In the genomic region with DNA sequence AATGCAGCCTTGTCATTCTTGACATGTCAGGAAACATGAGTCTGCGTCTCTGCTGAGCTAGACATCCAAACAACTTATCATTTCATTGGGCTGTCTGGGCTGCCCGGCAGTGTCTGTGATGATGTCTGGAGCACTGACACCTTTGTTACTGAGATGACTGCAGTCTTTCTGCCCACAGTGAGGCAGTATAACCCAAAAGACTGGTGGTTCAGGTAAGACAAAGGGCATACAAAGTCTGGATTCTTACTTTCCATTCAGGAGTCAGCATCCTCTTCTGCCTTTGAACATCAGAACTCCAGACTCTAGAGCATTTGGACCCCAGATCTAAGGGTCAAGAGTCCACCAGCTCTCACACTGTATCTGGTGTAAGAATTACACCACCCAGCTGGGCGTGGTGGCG, we compare ENCODE assay signal across 14 mouse cellular contexts. TPM values are rescaled to one million over a fixed set of nuclear protein-coding genes. Genes with fewer than 3 reads are reported as not detected.
DNase-seq lines count a peak whose midpoint lies in the region; ATAC-seq and TF ChIP-seq lines count a peak whose summit lies in the region.
"Had no signal": no experiment of that assay in that cellular context is flagged by ENCODE, and none has a peak within 500 bp of the region (broad histone marks: within the 10 kb centered on the region; RNA-seq: fewer than 3 reads in every experiment).

No protein-coding gene starts in this region.

- no peaks in the 10 kb centered on the region for H3K27me3 ChIP-seq in intestine, postnatal 0 days (replicated peaks; ENCODE audit: control insufficient read depth, insufficient read depth, low read length)
- no peaks in the 10 kb centered on the region for H3K27me3 ChIP-seq in stomach, postnatal 0 days (ENCODE audit: control insufficient read depth, insufficient read depth, low read length)
- no peaks in the 10 kb centered on the region for H3K27me3 ChIP-seq in neural tube, embryonic 15.5 days (replicated peaks)
- H3K27me3 ChIP-seq: forebrain, embryonic 13.5 days; megakaryocyte, embryonic 14.5 days; stomach, embryonic 15.5 days had no signal

- H3K9me3 ChIP-seq in intestine, postnatal 0 days (ENCODE audit: control insufficient read depth): no peaks in the 10 kb centered on the region
- H3K9me3 ChIP-seq in stomach, postnatal 0 days (ENCODE audit: control insufficient read depth, low read length): no peaks in the 10 kb centered on the region
- no peaks in the 10 kb centered on the region for H3K9me3 ChIP-seq in neural tube, embryonic 15.5 days (replicated peaks)
- H3K9me3 ChIP-seq: forebrain, embryonic 13.5 days; heart, embryonic 10.5 days; megakaryocyte, embryonic 14.5 days; stomach, embryonic 15.5 days had no signal

- H3K36me3 ChIP-seq in intestine, postnatal 0 days (ENCODE audit: control insufficient read depth, insufficient read depth): peaks cover 2% of the 10 kb centered on the region; the same call in 1 of the 2 replicates
- H3K36me3 ChIP-seq in stomach, postnatal 0 days (ENCODE audit: control insufficient read depth, insufficient read depth, low read length): no peaks in the 10 kb centered on the region
- peaks cover 15% of the 10 kb centered on the region; the same call in 1 of the 2 replicates for H3K36me3 ChIP-seq in neural tube, embryonic 15.5 days
- H3K36me3 ChIP-seq: heart, embryonic 10.5 days had no signal

- no peak overlapping the region for H3K4me3 ChIP-seq in intestine, postnatal 0 days (ENCODE audit: low read depth, low read length)
- no peak overlapping the region for H3K4me3 ChIP-seq in stomach, postnatal 0 days (ENCODE audit: low read depth, low read length)
- no peak overlapping the region for H3K4me3 ChIP-seq in neural tube, embryonic 15.5 days (replicated peaks)
- H3K4me3 ChIP-seq: forebrain, embryonic 13.5 days; heart, embryonic 10.5 days; megakaryocyte, embryonic 14.5 days; stomach, embryonic 15.5 days had no signal

- H3K4me2 ChIP-seq in intestine, postnatal 0 days (replicated peaks; ENCODE audit: low read depth): no peak overlapping the region
- no peak overlapping the region for H3K4me2 ChIP-seq in stomach, postnatal 0 days (replicated peaks; ENCODE audit: low read depth)
- H3K4me2 ChIP-seq in neural tube, embryonic 15.5 days: no peak overlapping the region
- H3K4me2 ChIP-seq: forebrain, embryonic 13.5 days; stomach, embryonic 15.5 days had no signal

- peak; percentile 79 for TF ChIP-seq CTCF in intestine, postnatal 0 days (IDR thresholded peaks at IDR 0.05; ENCODE audit: low read depth)
- peak; percentile 69 for TF ChIP-seq CTCF in stomach, postnatal 0 days (IDR thresholded peaks at IDR 0.05; ENCODE audit: low read depth)

- WGBS in intestine, postnatal 0 days: 77% methylated on average over 4 of the region's 4 CpGs
- 77% methylated on average over 4 of the region's 4 CpGs for WGBS in stomach, postnatal 0 days
- 85% methylated on average over 4 of the region's 4 CpGs for WGBS in neural tube, embryonic 15.5 days

- DNase-seq in embryo, embryonic 11 days: peak; percentile 1
- no peak for DNase-seq in embryo, embryonic 9.5 days (ENCODE audit: extremely low spot score)
- DNase-seq in lung, postnatal 36 days: peak; percentile 11
- DNase-seq in lung, adult 18-20 months: no peak
- DNase-seq in stomach, postnatal 0 days (ENCODE audit: low spot score): no peak
- DNase-seq in kidney, postnatal 4 days: no peak
- DNase-seq: adrenal gland, postnatal 25 days; left cerebral cortex, postnatal 4 days had no signal

- no peak overlapping the region for H3K9ac ChIP-seq in intestine, postnatal 0 days (ENCODE audit: low read depth, low read length)
- H3K9ac ChIP-seq in stomach, postnatal 0 days (ENCODE audit: low read length): no peak overlapping the region
- H3K9ac ChIP-seq in neural tube, embryonic 15.5 days (replicated peaks): no peak overlapping the region
- H3K9ac ChIP-seq: forebrain, embryonic 13.5 days; stomach, embryonic 15.5 days had no signal

- peak; percentile 72 for ATAC-seq in intestine, postnatal 0 days
- ATAC-seq in stomach, postnatal 0 days (ENCODE audit: low FRiP score, low TSS enrichment): 0 out of 2 replicates have a peak, but pooled peaks have one; percentile 45
- ATAC-seq in neural tube, embryonic 15.5 days (ENCODE audit: low FRiP score): no peak
- ATAC-seq: forebrain, embryonic 13.5 days had no signal

- H3K27ac ChIP-seq in intestine, postnatal 0 days (ENCODE audit: low read depth, low read length): no peak overlapping the region
- H3K27ac ChIP-seq in stomach, postnatal 0 days (replicated peaks): no peak overlapping the region
- H3K27ac ChIP-seq in neural tube, embryonic 15.5 days (replicated peaks): no peak overlapping the region
- H3K27ac ChIP-seq: forebrain, embryonic 13.5 days; heart, embryonic 10.5 days; stomach, embryonic 15.5 days had no signal

- no peak for TF ChIP-seq EP300 in stomach, postnatal 0 days (optimal IDR thresholded peaks at IDR 0.05)

- H3K4me1 ChIP-seq in intestine, postnatal 0 days (replicated peaks; ENCODE audit: control insufficient read depth, insufficient read depth, low read length): no peaks in the 10 kb centered on the region
- no peaks in the 10 kb centered on the region for H3K4me1 ChIP-seq in stomach, postnatal 0 days (replicated peaks; ENCODE audit: control insufficient read depth, insufficient read depth)
- no peaks in the 10 kb centered on the region for H3K4me1 ChIP-seq in neural tube, embryonic 15.5 days
- H3K4me1 ChIP-seq: forebrain, embryonic 13.5 days; heart, embryonic 10.5 days; stomach, embryonic 15.5 days had no signal

RNA-seq across cellular contexts. Expression of a gene that starts 27.5 kb away (rescaled TPM):
- polyA plus RNA-seq in intestine, postnatal 0 days (2015; fragmentation: Nextera tagmentation; extraction: Ambion mirVana): 4.4 and 6.5 TPM in 2 replicates
- 7.7 and 8.5 TPM in 2 replicates for polyA plus RNA-seq in stomach, postnatal 0 days (2015; fragmentation: Nextera tagmentation; extraction: Ambion mirVana)
- polyA plus RNA-seq in neural tube, embryonic 15.5 days (2015; fragmentation: Nextera tagmentation; extraction: Ambion mirVana): 20.9 and 22.1 TPM in 2 replicates

RNA-seq across cellular contexts. Expression of a gene that starts 39.8 kb away (rescaled TPM):
- polyA plus RNA-seq in intestine, postnatal 0 days (2015; fragmentation: Nextera tagmentation; extraction: Ambion mirVana): not detected in 2 replicates
- not detected in 2 replicates for polyA plus RNA-seq in stomach, postnatal 0 days (2015; fragmentation: Nextera tagmentation; extraction: Ambion mirVana)
- not detected in 2 replicates for polyA plus RNA-seq in neural tube, embryonic 15.5 days (2015; fragmentation: Nextera tagmentation; extraction: Ambion mirVana)
- polyA plus RNA-seq: forebrain, embryonic 13.5 days; heart, embryonic 10.5 days; stomach, embryonic 15.5 days had no signal

RNA-seq across cellular contexts. Expression of a gene that starts 45.6 kb away (rescaled TPM):
- 14.1 and 14.9 TPM in 2 replicates for polyA plus RNA-seq in intestine, postnatal 0 days (2015; fragmentation: Nextera tagmentation; extraction: Ambion mirVana)
- 17.0 and 17.5 TPM in 2 replicates for polyA plus RNA-seq in stomach, postnatal 0 days (2015; fragmentation: Nextera tagmentation; extraction: Ambion mirVana)
- polyA plus RNA-seq in neural tube, embryonic 15.5 days (2015; fragmentation: Nextera tagmentation; extraction: Ambion mirVana): 11.3 and 12.5 TPM in 2 replicates

Comparison
In these comparisons a context has a peak if more than half of its experiments do, and no peak if none do; other contexts are left out.
1. DNase-seq: peak in embryo, embryonic 11 days (single experiment) and lung, postnatal 36 days (single experiment); none in embryo, embryonic 9.5 days (single experiment), lung, adult 18-20 months (0 of 2), stomach, postnatal 0 days (single experiment) and kidney, postnatal 4 days (0 of 2).